Mouse (Mus musculus) midbrain, embryonic 16.5 days (tissue): ENCODE results near the gene Usmg5. TPM values are rescaled to one million over a fixed set of nuclear protein-coding genes. Genes with fewer than 3 reads are reported as not detected.

Source experiments
- ATAC-seq: fragments of 200-750 bp; cut with Nextera tagmentation; 2 replicates; pipeline ENCODE4 v1.8.0; 2017; ENCODE audit warnings: moderate TSS enrichment
- H3K27ac ChIP-seq: fragments of 300-500 bp; sonication (generic); 2 replicates; pipeline ENCODE4 v1.5.1; 2014; ENCODE audit warnings: mild to moderate bottlenecking, low read length, mixed read lengths
- H3K27me3 ChIP-seq: fragments of 300-500 bp; sonication (generic); 2 replicates; pipeline ENCODE4 v1.6.1; 2014; ENCODE audit warnings: low read depth, low read length, mixed read lengths; ENCODE audit not compliant: control insufficient read depth, insufficient read depth
- H3K36me3 ChIP-seq: fragments of 300-500 bp; sonication (generic); 2 replicates; pipeline ENCODE4 v1.6.1; 2014; ENCODE audit warnings: mild to moderate bottlenecking, low read length, moderate library complexity, mixed read lengths; ENCODE audit not compliant: control insufficient read depth, insufficient read depth
- H3K4me1 ChIP-seq: fragments of 300-500 bp; sonication (generic); 2 replicates; pipeline ENCODE4 v1.6.1; 2014; ENCODE audit warnings: mild to moderate bottlenecking, low read length, mixed read lengths; ENCODE audit not compliant: control insufficient read depth, insufficient read depth
- H3K4me2 ChIP-seq: fragments of 300-500 bp; sonication (generic); 2 replicates; pipeline ENCODE4 v1.6.1; 2014; ENCODE audit warnings: mild to moderate bottlenecking, low read length, mixed read lengths
- H3K4me3 ChIP-seq: fragments of 300-500 bp; sonication (generic); 2 replicates; pipeline ENCODE4 v1.5.1; 2014; ENCODE audit warnings: low read depth, mild to moderate bottlenecking, low read length, moderate library complexity, mixed read lengths
- H3K9ac ChIP-seq: fragments of 300-500 bp; sonication (generic); 2 replicates; pipeline ENCODE4 v1.6.1; 2014; ENCODE audit warnings: low read depth, low read length, mixed read lengths
- H3K9me3 ChIP-seq: fragments of 300-500 bp; sonication (generic); replicated peaks from 2 replicates; pipeline ENCODE4 v1.6.1; 2014; ENCODE audit warnings: mild to moderate bottlenecking, low read length, mixed read lengths; ENCODE audit not compliant: control insufficient read depth, poor library complexity, severe bottlenecking
- WGBS: fragments of 180-500 bp; shearing (Covaris S2); extraction: QIAGEN DNeasy Blood & Tissue Kit; methylation state at CpG from one replicate; pipeline ENCODE4 v1.1.7; 2014; 5-methylcytosine and 5-hydroxymethylcytosine counted together
- polyA plus RNA-seq: library from polyadenylated mRNA; unstranded; fragments of >200 nt; fragmentation: Nextera tagmentation; extraction: Ambion mirVana; gene quantifications from 2 replicates; pipeline ENCODE4 v1.2.1, GENCODE M21; 2015

The Usmg5 gene
- polyA plus RNA-seq, 1 experiment from 2014 or later, result 1,431 TPM

DNA sequence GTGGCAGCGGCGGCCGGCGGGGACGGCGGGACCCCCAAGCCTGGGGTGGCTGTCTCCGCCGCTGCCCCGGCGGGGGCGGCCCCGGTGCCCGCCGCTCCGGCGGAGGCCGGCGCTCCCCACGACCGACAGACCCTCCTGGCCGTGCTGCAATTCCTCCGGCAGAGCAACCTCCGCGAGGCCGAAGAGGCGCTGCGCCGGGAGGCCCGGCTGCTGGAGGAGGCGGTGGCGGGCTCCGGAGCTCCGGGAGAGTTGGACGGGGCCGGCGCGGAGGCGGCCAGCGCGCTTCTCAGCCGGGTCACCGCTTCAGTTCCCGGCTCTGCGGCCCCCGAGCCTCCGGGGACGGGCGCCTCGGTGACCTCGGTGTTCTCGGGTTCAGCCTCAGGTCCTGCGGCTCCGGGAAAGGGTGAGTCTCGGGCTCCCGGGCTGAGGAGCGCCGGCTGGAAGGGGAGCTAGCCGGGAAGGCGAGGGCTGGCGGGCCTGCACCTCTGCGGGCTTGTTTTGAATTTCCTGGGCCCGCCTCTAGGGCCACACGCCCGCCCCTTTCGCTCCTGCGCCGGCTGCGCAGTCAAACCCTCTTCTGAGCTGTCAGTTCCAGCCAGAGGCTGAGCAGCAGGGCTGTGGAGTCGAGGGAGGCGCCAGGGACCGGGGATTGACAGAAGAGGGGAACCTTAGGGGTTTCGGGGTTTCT is 22.4 kb downstream of the Usmg5 start:
- H3K27me3 ChIP-seq, result no peaks in the 10 kb centered on the region
- H3K4me1 ChIP-seq, result peaks cover 13% of the 10 kb centered on the region
- peaks cover 13% of the 10 kb centered on the region for H3K36me3 ChIP-seq
- no peaks in the 10 kb centered on the region for H3K9me3 ChIP-seq
- H3K4me3 ChIP-seq, result peak overlapping the region; percentile 62
- peak overlapping the region; percentile 85 for H3K4me2 ChIP-seq
- peak overlapping the region; percentile 92 for H3K9ac ChIP-seq
- peak overlapping the region; percentile 92 for H3K27ac ChIP-seq
- under 1% methylated on average over 57 of the region's 72 CpGs for WGBS
- peak; percentile 94 for ATAC-seq

- Histone ChIP-seq H3K4me1 (peaks cover 13% of the 10 kb centered on the region), H3K4me3 (peak within 1 kb of the TSS; percentile 62), H3K4me2 (peak within 1 kb of the TSS; percentile 85), H3K9me3 (no peaks in the 10 kb centered on the region), H3K9ac (peak within 1 kb of the TSS; percentile 92), H3K27me3 (no peaks in the 10 kb centered on the region), H3K36me3 (peaks cover 10% of the 10 kb centered on the region), H3K27ac (peak within 1 kb of the TSS; percentile 92)
- ATAC-seq, result peak; percentile 88
- WGBS, result 10% methylated on average over 49 of the region's 49 CpGs
Measured at GRCm38 (mm10) chr19:47067096-47067882, 23.2 kb downstream of the Usmg5 start, which contains the start of gene Taf5. Gene Taf5 (plus strand): TSS chr19:47067746.

- no peak overlapping the region for H3K4me3 ChIP-seq
- 0 out of 2 replicates have a peak, but pooled peaks cover 2% of the 10 kb centered on the region for H3K36me3 ChIP-seq
- H3K27me3 ChIP-seq, result no peaks in the 10 kb centered on the region
- H3K9ac ChIP-seq, result no peak overlapping the region
- H3K27ac ChIP-seq, result no peak overlapping the region
- peaks cover 13% of the 10 kb centered on the region for H3K4me1 ChIP-seq
- ATAC-seq, result no peak
- no peaks in the 10 kb centered on the region for H3K9me3 ChIP-seq
- 95% methylated on average over 3 of the region's 3 CpGs for WGBS
- no peak overlapping the region for H3K4me2 ChIP-seq
Measured at GRCm38 (mm10) chr19:47065860-47066259, 24.6 kb downstream of the Usmg5 start.

DNA sequence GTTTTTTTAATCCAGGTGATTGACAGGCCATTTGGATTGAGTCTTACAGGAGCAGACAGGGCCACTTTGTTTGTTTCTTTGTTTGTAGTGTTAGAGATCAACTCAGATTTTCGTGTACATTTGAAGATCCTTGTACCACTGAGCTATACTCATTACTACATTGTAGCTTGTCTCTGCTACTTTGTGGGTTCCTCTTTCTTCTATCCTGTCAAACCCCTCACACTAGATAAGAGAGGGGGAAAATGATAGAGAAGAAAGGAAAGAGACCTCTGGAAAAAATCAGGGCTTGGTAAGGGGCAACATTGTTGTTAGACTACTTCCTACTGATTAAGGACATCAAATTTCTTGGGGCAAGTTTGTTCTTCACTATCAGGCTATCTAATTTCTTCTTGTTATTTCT is 32.8 kb downstream of the Usmg5 start:
- Histone ChIP-seq H3K9ac (no peak overlapping the region), H3K9me3 (no peaks in the 10 kb centered on the region; the same call in 1 of the 2 replicates), H3K4me1 (no peaks in the 10 kb centered on the region), H3K27ac (no peak overlapping the region), H3K36me3 (no peaks in the 10 kb centered on the region), H3K4me2 (no peak overlapping the region), H3K27me3 (no peaks in the 10 kb centered on the region), H3K4me3 (no peak overlapping the region)
- WGBS, result 82% methylated on average over 1 of the region's 1 CpGs
- no peak for ATAC-seq

DNA sequence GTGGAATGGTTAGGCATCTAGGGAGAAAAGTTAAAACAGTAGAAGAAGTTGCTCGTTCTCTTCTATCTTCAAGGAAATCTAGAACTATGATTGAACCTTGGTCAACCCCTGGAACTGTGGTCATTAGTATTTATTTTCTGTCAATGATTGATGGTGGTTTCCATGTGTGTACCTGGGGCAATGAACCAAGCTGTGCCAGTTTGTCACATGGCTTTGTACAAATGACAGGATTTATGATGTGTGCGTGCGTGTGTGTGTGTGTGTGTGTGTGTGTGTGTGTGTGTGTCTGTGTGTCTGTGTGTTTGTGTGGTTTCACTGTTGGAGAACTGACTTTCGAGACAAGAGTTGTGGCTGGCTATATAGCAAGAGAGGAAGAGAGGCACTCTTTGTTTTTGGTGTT is 37.0 kb downstream of the Usmg5 start:
- no peak overlapping the region for H3K4me2 ChIP-seq
- 84% methylated on average over 4 of the region's 4 CpGs for WGBS
- no peaks in the 10 kb centered on the region for H3K27me3 ChIP-seq
- no peak for ATAC-seq
- no peak overlapping the region for H3K27ac ChIP-seq
- H3K4me3 ChIP-seq, result no peak overlapping the region
- no peak overlapping the region for H3K9ac ChIP-seq
- H3K9me3 ChIP-seq, result no peaks in the 10 kb centered on the region
- H3K36me3 ChIP-seq, result no peaks in the 10 kb centered on the region
- H3K4me1 ChIP-seq, result peaks cover 12% of the 10 kb centered on the region

DNA sequence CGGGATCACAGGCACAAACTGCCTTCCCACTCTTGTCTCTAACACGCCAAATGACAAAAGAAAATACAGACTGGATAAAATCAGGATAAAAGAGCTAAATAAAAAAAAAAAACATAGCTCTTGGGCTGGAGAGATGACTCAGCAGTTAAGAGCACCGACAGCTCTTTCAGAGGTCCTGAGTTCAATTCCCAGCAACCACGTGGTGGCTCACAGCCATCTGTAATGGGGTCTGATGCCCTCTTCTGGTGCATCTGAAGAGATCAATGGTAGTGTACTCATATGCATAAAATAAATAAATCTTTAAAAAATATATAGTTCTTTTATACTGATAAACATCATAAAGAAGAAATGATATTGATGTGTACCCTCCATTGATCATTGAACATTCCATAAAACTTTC is 37.5 kb downstream of the Usmg5 start:
- Histone ChIP-seq H3K4me3 (no peak overlapping the region), H3K27ac (no peak overlapping the region), H3K36me3 (no peaks in the 10 kb centered on the region), H3K4me2 (no peak overlapping the region), H3K9ac (no peak overlapping the region), H3K27me3 (no peaks in the 10 kb centered on the region), H3K9me3 (no peaks in the 10 kb centered on the region), H3K4me1 (peaks cover 12% of the 10 kb centered on the region)
- ATAC-seq, result no peak
- WGBS, result 84% methylated on average over 4 of the region's 4 CpGs

DNA sequence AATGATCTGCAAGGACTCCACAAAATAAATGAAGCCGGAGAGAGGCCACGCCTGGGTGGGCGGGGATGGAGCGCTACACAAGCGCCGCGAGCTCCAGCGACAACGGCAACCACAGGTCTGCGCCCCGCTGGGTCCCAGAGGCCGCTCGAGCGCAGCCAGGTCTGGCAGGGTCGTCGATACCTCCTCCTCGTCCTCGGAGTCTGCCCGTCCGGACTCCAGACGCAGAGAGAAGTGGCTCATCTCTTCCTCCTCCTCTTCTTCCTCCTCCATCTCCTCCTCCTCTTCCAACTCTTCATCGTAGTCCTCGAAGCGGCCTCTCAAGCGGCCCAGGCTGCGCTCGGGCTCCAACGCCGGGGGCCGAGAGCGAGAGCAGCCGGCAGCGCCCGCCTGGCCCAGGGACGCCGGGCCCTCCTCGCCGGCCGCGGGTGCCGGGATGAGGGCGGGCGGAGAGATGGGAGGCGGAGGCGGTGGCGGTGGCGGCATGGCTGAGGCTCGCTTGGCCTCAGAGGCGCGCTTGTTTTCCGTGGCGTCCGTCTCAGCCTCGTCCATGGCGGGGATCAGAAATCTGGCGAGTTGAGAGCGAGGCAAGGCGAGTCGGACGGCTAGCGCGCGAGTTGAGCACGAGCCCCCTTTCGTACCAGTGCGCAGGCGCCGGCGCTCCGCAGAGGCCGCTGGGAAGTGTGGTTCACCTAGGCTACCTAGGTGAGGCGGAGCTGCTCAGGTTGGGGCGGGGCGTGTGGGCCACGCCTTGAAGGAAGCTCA is 40.0 kb downstream of the Usmg5 start, which contains the start of gene Pcgf6:
TSS of gene Pcgf6 (minus strand) at position 636 of the 762 bp plus-strand sequence.
- ATAC-seq, result peak; percentile 95
- peaks cover 12% of the 10 kb centered on the region for H3K4me1 ChIP-seq
- peak within 1 kb of the TSS; percentile 93 for H3K9ac ChIP-seq
- H3K9me3 ChIP-seq, result no peaks in the 10 kb centered on the region
- no peaks in the 10 kb centered on the region for H3K27me3 ChIP-seq
- WGBS, result 1% methylated on average over 72 of the region's 75 CpGs
- peak within 1 kb of the TSS; percentile 95 for H3K27ac ChIP-seq
- H3K36me3 ChIP-seq, result peaks cover 3% of the 10 kb centered on the region
- H3K4me3 ChIP-seq, result peak within 1 kb of the TSS; percentile 95
- H3K4me2 ChIP-seq, result peak within 1 kb of the TSS; percentile 87

- peaks cover 12% of the 10 kb centered on the region for H3K4me1 ChIP-seq
- ATAC-seq, result peak; percentile 33; the same call in 1 of the 2 replicates
- H3K4me3 ChIP-seq, result peak overlapping the region; percentile 95
- peaks cover 5% of the 10 kb centered on the region for H3K36me3 ChIP-seq
- peak overlapping the region; percentile 93 for H3K9ac ChIP-seq
- peak overlapping the region; percentile 95; the same call in 1 of the 2 replicates for H3K27ac ChIP-seq
- H3K27me3 ChIP-seq, result no peaks in the 10 kb centered on the region
- 8% methylated on average over 7 of the region's 7 CpGs for WGBS
- no peaks in the 10 kb centered on the region for H3K9me3 ChIP-seq
- peak overlapping the region; percentile 87 for H3K4me2 ChIP-seq
Measured at GRCm38 (mm10) chr19:47049840-47050239, 40.6 kb downstream of the Usmg5 start.
